Mouse (Mus musculus) layer of hippocampus, postnatal 25 days (tissue): Measurements from ENCODE around the gene Adat1. TPM values are rescaled to one million over a fixed set of nuclear protein-coding genes. Genes with fewer than 3 reads are reported as not detected.

Source experiments
- DNase-seq, 2 experiments: peaks; one replicate each; pipeline ENCODE4 v3.0.0; 2022; ENCODE audit warnings: mixed read lengths in 2 of 2, low spot score in 1 of 2; ENCODE audit errors: extremely low spot score in 1 of 2
- total RNA-seq, 2 experiments: library from RNA; stranded (reverse); gene quantifications; 2 replicates each; pipeline ENCODE4 v1.2.3; 2021

Gene Adat1
- total RNA-seq, result 1 to 10 TPM; 5.0 to 6.9 TPM

DNA sequence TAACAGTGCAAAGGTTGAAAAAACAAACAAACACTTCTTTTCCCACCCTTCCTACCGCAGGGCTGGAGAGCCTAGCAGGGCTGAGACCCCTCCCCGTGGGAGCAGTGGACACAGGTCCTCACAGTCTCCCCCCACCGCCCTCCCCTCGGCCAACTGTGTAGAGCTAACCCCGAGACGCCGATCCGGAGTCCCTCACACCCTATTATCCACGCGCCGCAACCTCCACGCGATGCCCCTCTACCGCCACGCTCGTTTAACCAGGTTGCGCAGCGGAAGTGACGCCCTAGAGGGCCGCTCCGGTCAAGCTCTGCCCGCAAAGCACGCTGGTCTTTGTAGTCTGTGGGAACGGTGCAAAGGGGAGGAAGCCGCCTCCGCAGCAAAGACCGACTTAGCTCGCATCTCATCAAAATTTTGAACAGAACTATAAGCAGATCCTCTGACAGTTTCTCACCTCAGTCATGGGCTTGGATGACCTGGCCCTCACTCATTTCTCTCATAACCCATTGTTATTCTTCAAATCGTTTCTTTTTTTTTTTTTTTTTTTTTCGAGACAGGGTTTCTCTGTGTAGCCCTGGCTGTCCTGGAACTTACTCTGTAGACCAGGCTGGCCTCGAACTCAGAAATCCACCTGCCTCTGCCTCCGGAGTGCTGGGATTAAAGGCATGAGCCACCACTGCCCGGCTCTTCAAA lies at the start of gene Adat1:
Adat1 (minus strand) TSS at position 290 of the 690 bp plus-strand sequence.
- peak; percentile 52 to 81 for DNase-seq

DNA sequence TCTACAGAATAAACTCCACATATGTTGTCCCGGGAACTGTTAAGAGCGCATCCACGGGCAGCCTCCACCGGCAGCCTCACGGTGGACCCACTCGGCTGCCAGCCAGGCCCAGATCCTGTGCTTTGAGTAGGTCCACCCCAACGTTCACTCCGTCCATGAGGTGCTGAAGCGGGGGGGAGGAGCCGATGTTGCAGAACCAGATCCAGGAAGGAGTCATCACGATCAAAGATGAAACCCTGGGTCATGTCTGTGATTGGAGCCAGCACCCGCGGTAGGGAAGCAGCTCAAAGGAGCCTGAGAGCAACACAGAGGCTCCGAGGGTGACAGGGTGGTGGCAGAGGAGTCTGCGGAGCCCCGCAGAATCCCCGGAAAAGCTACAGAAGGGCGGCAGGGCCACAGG lies 45.4 kb upstream of the Adat1 start:
- DNase-seq, result no peak

DNA sequence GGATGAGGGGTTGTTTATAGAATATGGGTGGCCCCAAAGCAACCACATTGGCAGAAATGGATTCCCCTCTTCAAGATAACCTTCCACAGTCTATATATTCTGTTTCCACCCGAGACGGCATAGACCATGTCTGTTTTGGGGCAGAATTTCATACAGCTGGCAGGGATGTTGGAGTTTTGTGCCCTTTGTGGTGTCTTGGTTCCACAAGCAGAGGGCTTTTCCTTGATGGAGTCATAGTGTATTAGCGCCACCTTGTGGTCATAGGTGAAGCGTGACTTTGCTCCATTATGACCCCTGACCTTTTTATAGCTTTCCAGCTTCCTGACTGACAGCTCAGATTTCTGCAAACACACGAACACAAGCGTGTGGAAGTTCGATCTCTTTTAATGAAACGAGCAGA lies 42.5 kb upstream of the Adat1 start:
- peak in 1 of 2 experiments; percentile 21 for DNase-seq

DNA sequence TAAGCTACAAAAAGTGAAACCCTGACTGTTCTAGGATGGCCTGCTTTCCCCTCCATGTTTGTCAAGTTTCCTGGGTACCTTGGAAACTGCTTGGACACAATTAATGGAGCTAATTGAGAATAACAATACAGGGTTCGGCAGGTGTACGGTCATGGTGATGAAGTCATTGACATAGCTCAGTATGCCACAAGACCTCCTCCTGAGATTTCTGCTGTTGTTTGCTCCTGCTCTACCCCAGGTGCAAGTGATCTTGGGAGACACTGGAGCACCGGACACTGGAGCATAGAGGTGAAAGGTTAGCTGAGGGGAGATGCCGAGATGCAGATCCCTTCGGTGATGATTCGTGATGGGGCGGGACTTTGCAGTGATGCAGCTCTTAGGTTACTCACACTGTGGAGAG lies 41.0 kb upstream of the Adat1 start:
- no peak for DNase-seq

DNA sequence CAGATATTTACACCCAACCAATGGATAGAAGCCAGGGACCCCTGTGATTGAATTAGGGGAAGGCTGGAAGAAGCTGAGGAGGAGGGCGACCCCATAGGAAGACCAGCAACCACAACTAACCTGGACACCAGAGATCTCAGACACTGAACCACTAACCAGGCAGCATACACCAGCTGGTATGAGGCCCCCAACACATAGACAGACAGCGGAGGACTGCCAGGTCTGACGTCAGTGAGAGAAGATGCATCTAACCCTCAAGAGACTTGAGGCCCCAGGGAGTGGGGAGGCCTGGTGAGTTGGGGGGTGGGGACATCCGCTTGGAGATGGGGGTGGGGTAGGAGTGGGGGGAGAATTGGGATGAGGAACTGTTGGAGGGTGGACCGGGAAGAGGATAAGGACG lies 38.6 kb upstream of the Adat1 start:
- no peak for DNase-seq

DNA sequence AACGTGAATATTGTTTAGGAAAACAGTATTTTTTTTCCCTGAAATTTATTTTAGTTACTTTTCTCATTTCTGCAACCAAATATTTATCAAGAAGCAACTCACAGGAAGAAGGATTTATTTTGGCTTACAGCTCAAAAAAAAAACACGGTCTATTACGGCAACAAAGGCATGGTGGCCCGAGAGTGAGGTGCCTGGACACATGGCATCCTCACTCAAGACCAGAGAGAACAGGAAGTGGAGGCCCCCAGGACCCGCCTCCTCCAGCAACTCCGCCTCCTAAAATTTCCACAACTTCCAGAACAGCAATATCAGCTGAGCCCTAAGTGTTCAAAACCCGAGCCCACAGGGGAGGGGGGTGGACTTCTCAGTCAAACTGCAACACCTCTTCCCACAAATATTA lies 37.4 kb upstream of the Adat1 start:
- DNase-seq, result no peak

DNA sequence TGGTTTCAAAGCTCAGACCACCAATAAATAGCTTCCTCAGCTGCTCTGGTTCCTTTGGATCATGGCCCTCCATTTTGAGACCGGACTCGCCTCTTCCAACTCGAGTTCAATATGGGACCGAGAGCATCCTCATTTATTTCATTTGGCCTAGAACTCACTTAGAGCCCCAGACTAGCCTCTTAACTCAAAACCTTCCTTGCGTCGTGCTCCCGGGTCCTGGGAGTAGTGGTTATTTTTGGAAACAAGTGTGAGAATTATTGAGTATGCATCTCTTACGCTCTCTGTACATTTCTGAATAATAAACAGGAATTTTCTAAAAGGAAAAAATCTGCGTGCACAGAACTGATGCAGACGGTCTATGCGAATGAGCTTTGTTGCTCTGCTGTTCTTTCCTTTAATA lies 22.8 kb upstream of the Adat1 start, which contains the start of gene Gm6793:
Gm6793 (minus strand) TSS at position 101 of the 400 bp plus-strand sequence.
- no peak for DNase-seq

DNA sequence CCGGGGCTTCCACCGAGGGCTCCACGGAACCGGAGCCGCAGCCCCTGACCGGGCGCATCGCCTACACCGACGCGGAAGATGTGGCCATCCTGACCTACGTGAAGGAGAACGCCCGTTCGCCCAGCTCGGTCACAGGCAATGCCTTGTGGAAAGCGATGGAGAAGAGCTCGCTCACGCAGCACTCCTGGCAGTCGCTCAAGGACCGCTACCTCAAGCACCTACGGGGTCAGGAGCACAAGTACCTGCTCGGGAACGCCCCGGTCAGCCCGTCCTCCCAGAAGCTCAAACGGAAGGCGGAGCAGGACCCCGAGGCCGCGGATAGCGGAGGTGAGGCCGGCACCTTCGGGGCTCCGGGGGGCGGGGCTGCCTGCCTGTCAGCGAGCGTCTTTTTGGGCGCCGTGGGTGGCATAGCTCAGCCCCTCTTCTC lies 19.7 kb upstream of the Adat1 start:
- peak; percentile 27 to 30 for DNase-seq

DNA sequence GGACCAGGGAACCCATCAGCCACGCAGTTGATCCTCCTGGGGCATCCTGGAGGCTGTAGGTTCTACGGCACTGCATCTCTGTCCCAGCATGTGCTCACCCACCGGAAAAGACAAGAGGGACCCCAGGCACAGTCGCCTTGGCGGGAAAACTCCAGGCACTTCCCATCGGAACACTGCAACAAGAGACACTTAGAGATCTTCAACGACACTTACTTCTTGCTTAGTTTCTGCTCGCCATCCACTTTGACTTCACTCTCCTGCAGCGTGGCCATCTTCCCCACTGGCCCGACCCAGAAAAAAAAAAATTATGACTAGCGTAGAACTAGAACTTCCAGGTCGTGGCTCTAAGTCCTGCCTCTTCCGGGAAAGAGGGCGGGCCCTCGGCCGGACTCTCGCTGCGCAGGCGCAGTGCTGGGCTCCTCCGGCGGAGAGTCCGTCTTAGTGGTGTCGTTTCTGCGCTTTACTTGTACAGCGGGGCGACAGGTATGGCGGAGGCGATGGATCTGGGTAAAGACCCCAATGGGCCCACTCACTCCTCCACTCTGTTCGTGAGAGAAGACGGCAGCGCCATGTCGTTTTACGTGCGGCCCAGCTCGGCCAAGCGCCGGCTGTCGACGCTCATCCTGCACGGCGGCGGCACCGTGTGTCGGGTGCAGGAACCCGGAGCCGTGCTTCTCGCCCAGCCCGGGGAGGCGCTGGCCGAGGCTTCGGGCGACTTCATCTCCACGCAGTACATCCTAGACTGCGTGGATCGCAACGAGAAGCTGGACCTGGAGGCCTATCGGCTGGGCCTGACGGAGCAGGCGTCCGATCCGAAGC lies 19.1 kb upstream of the Adat1 start, which contains the start of the genes Kars and Terf2ip:
Kars (minus strand) TSS at position 327 of the 819 bp plus-strand sequence.
Terf2ip (plus strand) TSS at position 402 of the 819 bp plus-strand sequence.
- DNase-seq, result peak; percentile 78 to 87

DNA sequence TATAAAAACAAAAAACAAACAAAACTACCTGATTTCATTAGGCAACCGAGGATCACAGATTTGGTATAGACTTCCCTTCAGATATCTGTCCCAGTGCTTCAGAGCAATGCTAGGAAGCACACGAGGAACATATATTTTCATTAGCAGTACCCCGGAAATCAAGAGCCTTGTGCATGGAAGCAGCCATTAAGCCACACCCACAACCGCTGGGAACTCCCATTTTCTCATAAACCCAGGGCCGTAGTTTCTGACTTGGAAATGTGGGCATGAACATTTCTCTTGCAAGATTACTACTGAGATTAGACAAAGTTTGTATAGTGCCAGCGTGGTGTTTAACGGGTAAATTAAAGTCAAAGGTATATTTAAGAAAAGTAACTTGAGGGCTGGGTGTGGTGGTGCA lies 17.5 kb upstream of the Adat1 start:
- DNase-seq, result no peak

DNA sequence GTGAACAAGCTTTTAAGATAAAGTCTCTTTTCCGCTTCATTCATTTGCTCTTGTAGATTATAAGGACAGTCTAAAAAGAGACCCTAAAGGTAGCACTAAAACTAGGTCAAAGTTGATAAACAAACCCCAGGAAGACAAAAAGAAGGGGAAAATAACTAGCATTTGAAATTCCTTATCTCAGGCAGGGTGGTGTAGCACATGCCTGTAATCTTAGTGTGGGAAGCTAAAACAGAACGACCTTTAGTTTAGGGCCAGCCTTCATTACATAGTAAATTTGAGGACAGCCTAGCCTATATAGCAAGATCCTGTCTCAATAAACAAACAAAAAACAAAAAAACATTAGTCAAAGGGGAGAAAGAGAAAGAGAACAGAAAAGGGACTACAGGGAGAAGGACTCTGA lies 15.6 kb upstream of the Adat1 start:
- DNase-seq, result no peak

DNA sequence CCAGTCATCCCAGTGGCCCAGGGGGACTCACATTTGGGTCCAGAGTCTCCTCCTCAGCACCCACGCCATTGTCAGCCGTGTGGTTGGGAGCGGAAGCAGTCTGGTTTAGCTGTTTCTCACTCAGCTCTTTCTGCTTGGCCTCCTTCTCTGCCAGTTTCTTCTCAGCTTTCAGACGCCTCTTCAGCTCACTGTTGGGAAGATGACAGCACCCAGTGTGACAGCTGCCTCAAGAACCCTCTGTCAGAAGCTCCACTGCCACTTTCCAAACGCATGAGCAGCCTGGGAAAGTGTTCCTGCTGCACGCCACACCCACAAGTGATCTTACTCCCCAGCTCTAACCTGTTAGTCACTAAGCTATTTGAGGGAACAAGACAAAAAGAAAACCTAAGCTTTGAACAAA lies 13.5 kb upstream of the Adat1 start:
- no peak for DNase-seq

DNA sequence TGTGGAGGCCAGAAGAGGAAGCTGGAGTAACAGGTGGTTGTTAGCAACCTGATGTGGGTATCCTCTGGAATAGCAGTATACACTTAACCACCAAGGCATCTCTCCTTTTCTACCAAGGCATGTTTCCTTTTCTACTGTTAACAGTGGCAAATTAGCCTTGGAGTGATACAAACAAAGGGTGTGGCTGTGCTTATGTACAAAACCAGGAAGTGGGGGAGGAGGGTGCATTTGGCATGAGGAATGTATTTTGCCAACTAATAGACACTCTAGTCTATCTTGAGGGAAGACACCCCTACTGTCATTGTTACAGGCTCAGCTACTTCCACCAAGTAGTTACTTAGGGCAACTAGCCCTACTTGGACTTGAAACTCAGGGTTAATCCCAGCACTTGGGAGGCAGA lies 12.7 kb upstream of the Adat1 start:
- DNase-seq, result no peak

DNA sequence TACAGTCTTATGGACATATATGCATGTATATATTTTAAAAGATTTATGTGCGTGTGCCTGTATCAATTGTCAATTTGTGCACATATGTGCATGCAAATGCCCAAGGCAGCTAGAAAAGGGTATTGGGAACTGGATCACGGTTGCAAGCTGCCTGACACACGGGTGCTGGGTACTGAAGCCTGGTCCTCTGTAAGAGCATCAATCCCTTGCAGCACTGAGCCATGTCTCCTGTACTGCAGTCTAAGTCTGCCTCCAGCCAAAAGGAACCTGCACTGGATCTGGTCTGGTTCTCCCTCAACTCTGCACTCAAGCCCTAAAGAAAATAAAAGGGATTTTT lies 569 bp upstream of the Adat1 start:
- DNase-seq, result no peak

DNA sequence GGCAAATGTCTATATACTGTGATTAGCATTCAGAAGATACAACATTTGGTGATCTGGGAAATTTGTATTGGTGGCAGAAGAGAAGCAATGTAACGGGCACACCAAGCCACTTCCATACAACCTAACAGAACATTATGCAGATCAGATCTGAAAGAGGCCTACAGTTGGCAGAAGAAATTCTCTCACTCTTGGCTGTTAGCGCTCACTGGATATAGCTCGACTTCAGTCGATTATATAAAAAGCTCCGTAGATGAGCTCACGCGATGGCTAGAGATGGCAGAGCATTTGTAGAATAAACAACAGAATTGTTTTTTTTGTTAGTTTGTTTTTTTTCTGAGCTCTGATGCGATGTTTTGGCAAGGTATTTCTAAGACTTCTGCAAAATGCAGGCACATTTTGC lies 824 bp downstream of the Adat1 start:
- no peak for DNase-seq

DNA sequence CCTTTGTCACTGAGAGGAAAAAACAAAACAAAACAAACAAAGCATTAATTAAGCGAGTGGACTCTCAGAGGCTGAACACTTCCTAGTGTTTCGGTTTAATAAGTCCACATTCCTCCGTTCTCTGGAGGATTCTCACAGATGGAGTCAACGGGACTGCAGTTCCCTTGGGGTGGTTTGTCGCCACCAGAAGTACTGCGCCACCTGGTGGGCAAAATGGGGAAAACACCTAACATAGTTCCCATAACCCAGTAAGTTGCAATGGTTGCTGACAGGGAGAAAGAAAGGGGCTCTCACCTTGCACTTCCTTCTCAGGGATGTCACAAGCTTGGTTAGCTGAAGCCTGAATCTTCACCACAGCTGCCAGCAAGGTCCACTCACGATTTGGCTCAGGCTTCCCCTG lies 2.2 kb downstream of the Adat1 start:
- DNase-seq, result peak; percentile 74 to 91

DNA sequence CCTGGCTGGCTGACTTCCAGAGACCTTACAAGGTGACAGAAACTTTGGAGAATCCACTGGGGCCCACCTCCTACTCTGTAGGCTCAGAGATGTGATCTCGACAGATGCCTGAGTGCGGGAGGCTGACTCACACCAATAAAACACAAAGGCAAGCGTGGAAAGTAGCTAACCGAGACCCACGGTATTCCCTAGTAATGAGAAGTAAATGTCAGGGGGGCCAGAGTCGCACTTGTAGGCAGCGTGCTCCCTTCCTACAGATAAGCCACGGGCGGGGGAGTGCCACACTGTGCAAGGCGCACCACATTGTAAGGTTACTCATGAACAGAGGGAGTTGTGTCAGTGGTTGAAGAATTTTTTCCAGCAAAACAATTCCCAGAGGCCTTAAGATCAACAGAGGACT lies 7.6 kb downstream of the Adat1 start:
- no peak for DNase-seq

DNA sequence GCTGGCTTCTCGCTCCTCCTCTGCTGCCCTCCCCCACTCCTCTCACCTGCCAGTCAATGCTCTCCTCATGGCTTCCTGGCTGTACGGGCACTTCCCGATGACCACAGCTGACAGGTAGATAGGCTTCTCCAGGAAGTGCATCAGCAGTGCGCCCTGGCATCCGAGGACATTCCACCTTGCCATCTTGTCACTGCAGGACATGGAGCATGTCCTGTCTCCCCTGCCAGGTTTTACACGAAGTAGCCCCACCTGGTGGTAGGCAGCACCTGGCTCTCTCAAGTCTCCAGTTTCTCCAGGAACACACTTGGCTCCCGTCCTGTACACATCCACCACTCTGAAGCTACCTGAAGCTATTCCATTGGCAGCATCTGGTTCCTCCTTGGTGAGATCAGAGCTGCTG lies 10.0 kb downstream of the Adat1 start:
- DNase-seq, result no peak

DNA sequence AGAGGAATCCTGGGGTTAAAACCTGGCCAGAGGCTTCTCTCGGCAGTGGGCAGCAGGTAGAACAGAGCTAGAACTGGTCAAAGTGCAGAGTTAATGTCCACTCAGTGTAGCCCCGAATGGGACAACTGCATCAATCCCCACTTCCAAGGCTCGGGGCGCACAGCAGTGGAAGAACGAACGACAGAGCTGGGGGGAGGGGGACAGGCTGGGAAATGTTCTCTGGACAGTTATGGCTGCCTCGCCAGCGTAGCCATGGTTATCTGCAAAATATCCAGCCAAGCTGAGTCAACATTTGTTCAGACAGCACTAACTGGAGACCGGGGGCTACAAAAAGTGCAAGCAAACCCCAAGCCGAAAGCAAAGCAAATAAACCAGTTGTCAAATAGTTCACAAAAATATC lies 14.0 kb downstream of the Adat1 start:
- DNase-seq, result no peak

DNA sequence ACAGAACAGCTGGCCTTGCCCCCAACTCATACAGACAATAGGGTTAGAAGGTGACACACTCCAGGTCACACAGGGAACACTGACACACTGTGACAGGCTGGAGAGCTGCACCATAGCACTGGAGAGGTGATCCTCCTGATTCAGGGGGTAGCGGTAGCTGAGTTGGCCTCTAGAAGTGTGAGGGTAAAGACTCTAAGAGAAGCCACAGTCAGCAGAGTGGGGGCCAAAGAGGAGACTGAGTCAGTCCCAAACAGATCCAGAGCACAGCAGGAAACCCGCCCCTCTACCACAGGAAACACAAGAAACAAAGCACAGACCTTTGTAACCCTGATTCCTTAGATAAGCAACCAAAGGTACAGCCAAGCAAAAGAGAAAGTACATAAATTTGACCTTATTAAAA lies 15.8 kb downstream of the Adat1 start:
- DNase-seq, result no peak

DNA sequence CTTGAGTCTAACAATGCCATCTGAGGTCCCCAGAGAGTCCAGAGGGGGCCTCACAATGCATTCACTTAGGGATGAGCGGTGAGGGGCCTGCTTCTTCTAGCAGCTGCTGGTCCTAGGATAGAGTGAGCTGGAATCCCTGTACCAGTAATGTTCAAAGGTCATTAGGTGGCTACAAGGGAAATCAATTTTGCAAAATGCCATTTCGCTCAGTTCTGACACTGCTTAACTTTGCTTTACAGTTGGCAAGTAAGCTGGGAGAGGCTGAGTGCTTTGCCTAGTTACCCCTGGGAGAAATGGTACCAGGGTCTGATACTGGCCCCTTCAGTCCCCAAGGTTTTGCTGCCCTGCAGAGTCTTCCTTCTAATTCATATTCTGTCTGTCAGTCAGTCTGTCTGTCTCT lies 16.4 kb downstream of the Adat1 start:
- no peak for DNase-seq

DNA sequence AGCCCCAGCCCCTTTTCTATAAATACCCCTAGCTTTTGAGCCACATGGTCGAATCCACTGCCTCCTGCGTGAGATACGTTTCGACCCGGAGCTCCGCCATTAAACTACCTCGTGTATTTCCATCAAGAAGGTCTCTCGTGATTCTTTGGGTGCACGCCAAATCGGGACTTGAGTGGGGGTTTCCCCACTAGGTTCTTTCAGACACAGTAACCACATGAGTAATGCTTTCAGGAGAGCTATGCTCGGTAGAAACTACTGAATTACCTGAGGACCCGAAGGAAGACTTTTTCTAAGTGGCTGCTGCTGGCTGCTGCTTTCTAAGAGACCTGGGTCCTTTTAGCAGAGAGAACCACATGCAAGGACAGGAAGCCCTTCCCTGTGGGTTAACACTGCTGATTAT lies 18.0 kb downstream of the Adat1 start:
- no peak for DNase-seq
